Comparison of ENCODE assay signal across 8 mouse cellular contexts in the genomic region with DNA sequence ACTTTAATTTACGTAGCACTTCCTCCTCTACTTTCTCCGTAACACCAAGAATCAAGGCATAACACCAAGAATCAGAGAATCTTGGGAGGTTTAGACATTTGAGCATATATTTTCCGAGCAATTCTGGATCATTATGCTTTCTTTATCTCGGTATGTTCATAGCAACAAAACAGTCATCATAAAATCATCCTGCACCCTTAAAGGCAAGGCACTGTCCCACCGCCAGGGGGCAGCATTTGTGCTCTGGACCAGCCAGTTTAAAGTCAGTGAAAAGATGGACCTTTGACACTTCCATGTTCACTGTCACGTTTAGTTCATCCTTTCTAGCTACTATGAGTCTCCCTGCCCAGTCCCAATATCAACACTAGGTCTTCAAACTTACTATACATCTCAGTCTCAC.
DNase-seq lines count a peak whose midpoint lies in the region; ATAC-seq lines count a peak whose summit lies in the region.

No protein-coding gene starts in this region.

- no peaks in the 10 kb centered on the region for H3K4me1 ChIP-seq in kidney, embryonic 15.5 days

- no peak overlapping the region for H3K4me2 ChIP-seq in kidney, embryonic 15.5 days

- H3K9me3 ChIP-seq in kidney, embryonic 15.5 days (replicated peaks) = no peaks in the 10 kb centered on the region

- no peak overlapping the region for H3K9ac ChIP-seq in kidney, embryonic 15.5 days

- no peak overlapping the region for H3K4me3 ChIP-seq in kidney, embryonic 15.5 days (replicated peaks)

- no peaks in the 10 kb centered on the region for H3K27me3 ChIP-seq in kidney, embryonic 15.5 days

- no peaks in the 10 kb centered on the region for H3K36me3 ChIP-seq in kidney, embryonic 15.5 days

- 64% methylated on average over 6 of the region's 6 CpGs for WGBS in kidney, embryonic 15.5 days

- DNase-seq in adrenal gland, postnatal 14 days = peak; percentile 56
- no peak for DNase-seq in adrenal gland, adult 8-10 months
- DNase-seq in kidney, postnatal 4 days = peak; percentile 31 to 39
- DNase-seq in T-cell, adult 2 months (ENCODE audit: low spot score) = peak; percentile 5
- DNase-seq in lung, postnatal 10 days = peak; percentile 23
- DNase-seq in frontal cortex, postnatal 14 days (ENCODE audit: low spot score in 2 of 2) = no peak
- DNase-seq in neural tube, embryonic 10.5 days (ENCODE audit: extremely low spot score, low spot score) = no peak

- no peak for ATAC-seq in kidney, embryonic 15.5 days (replicated peaks; ENCODE audit: low FRiP score)

- H3K27ac ChIP-seq in kidney, embryonic 15.5 days = no peak overlapping the region

Comparison
In these comparisons a context has a peak if more than half of its experiments do, and no peak if none do; other contexts are left out.
1. DNase-seq: peak in adrenal gland, postnatal 14 days (single experiment), kidney, postnatal 4 days (2 of 2), T-cell, adult 2 months (single experiment) and lung, postnatal 10 days (single experiment); none in adrenal gland, adult 8-10 months (single experiment), frontal cortex, postnatal 14 days (0 of 2) and neural tube, embryonic 10.5 days (single experiment).